Mouse (Mus musculus) CH12.LX (cell line): ENCODE results near the gene Cdh23. TPM values are rescaled to one million over a fixed set of nuclear protein-coding genes. Genes with fewer than 3 reads are reported as not detected.

Source experiments
- DNase-seq: peaks from one replicate; pipeline ENCODE4 v3.0.0-alpha.2; 2013; ENCODE audit errors: extremely low read depth
- H3K27ac ChIP-seq: 2 replicates; pipeline ENCODE4 v1.5.1; 2012; ENCODE audit warnings: low read depth, mild to moderate bottlenecking, control low read depth, moderate library complexity; ENCODE audit not compliant: insufficient read depth
- H3K27me3 ChIP-seq: replicated peaks from 2 replicates; pipeline ENCODE3; 2012; ENCODE audit warnings: inconsistent platforms
- H3K36me3 ChIP-seq, 2 experiments: replicated peaks in 1 of 2; 2 replicates each; pipeline versions ENCODE3 to v1.6.1; 2012; ENCODE audit warnings: inconsistent platforms in 1 of 2, low read length in 1 of 2, mild to moderate bottlenecking in 1 of 2, mixed read lengths in 1 of 2, moderate library complexity in 1 of 2; ENCODE audit not compliant: control insufficient read depth in 1 of 2, insufficient read depth in 1 of 2
- H3K4me1 ChIP-seq, 2 experiments: 2 replicates each; pipeline ENCODE4 v1.6.1; 2012; ENCODE audit warnings: inconsistent platforms in 1 of 2, moderate library complexity in 1 of 2; ENCODE audit not compliant: insufficient read depth in 2 of 2, control insufficient read depth in 1 of 2
- H3K4me2 ChIP-seq: 2 replicates; pipeline ENCODE4 v1.6.1; 2012; ENCODE audit warnings: low read depth, mild to moderate bottlenecking, control low read depth; ENCODE audit not compliant: poor library complexity, insufficient read depth, severe bottlenecking
- H3K4me3 ChIP-seq, 3 experiments: fragments of 150-350 bp in 1 of 3; sonication (generic) in 1 of 3; replicated peaks in 1 of 3; 2 replicates each; pipeline versions ENCODE3 to v1.5.1; 2011 to 2012; ENCODE audit warnings: low read depth in 2 of 3, low read length in 2 of 3, mild to moderate bottlenecking in 2 of 3, moderate library complexity in 2 of 3, control low read depth in 1 of 3, improper control_type of control experiment in 1 of 3, inconsistent platforms in 1 of 3, mixed read lengths in 1 of 3; ENCODE audit not compliant: poor library complexity in 1 of 3
- H3K79me2 ChIP-seq: replicated peaks from 2 replicates; pipeline ENCODE4 v1.6.1; 2012; ENCODE audit warnings: mild to moderate bottlenecking, moderate library complexity; ENCODE audit not compliant: control insufficient read depth, poor library complexity, insufficient read depth, severe bottlenecking; ENCODE audit errors: extremely low read depth
- H3K9ac ChIP-seq: 2 replicates; pipeline ENCODE4 v1.6.1; 2012; ENCODE audit warnings: low read depth, mild to moderate bottlenecking, control low read depth, moderate library complexity; ENCODE audit not compliant: insufficient read depth
- H3K9me3 ChIP-seq: replicated peaks from 2 replicates; pipeline ENCODE3; 2012; ENCODE audit warnings: low read length, inconsistent platforms, mixed read lengths
- BHLHE40 ChIP-seq: IDR thresholded peaks from 2 replicates; pipeline ENCODE4 v1.6.1; 2011; ENCODE audit warnings: mild to moderate bottlenecking, low read depth, low read length, improper control_type of control experiment
- CHD2 ChIP-seq: IDR thresholded peaks from 2 replicates; pipeline ENCODE4 v1.6.1; 2011; ENCODE audit warnings: low read length, improper control_type of control experiment
- CTCF ChIP-seq, 2 experiments: IDR thresholded peaks in 1 of 2; conservative IDR thresholded peaks in 1 of 2; 2 replicates each; pipeline ENCODE4 v1.5.1; 2011 to 2012; ENCODE audit warnings: low read depth in 2 of 2, low read length in 2 of 2, improper control_type of control experiment in 1 of 2, inconsistent platforms in 1 of 2, mild to moderate bottlenecking in 1 of 2, moderate library complexity in 1 of 2
- E2F4 ChIP-seq: IDR thresholded peaks from 2 replicates; pipeline ENCODE4 v1.6.1; 2011; ENCODE audit warnings: low read depth, low read length, improper control_type of control experiment; ENCODE audit not compliant: insufficient replicate concordance
- ELF1 ChIP-seq: IDR thresholded peaks from 2 replicates; pipeline ENCODE4 v1.6.1; 2014; ENCODE audit warnings: low read depth, mild to moderate bottlenecking, inconsistent platforms, low read length, improper control_type of control experiment
- EP300 ChIP-seq: IDR thresholded peaks from 2 replicates; pipeline ENCODE4 v1.6.1; 2011; ENCODE audit warnings: low read length, improper control_type of control experiment
- ETS1 ChIP-seq: conservative IDR thresholded peaks from 2 replicates; pipeline ENCODE4 v1.6.1; 2012; ENCODE audit warnings: low read depth, mild to moderate bottlenecking, inconsistent platforms, low read length, improper control_type of control experiment, moderate library complexity
- HCFC1 ChIP-seq: IDR thresholded peaks from 2 replicates; pipeline ENCODE4 v1.6.1; 2012; ENCODE audit warnings: low read depth, mild to moderate bottlenecking, inconsistent platforms, low read length, improper control_type of control experiment
- IRF4 ChIP-seq: IDR thresholded peaks from 2 replicates; pipeline ENCODE4 v1.6.1; 2014; ENCODE audit warnings: low read depth, mild to moderate bottlenecking, inconsistent platforms, low read length, improper control_type of control experiment
- JUND ChIP-seq: conservative IDR thresholded peaks from 2 replicates; pipeline ENCODE4 v1.6.1; 2011; ENCODE audit warnings: low read depth, low read length, improper control_type of control experiment
- KAT2A ChIP-seq: IDR thresholded peaks from 2 replicates; pipeline ENCODE4 v1.6.1; 2012; ENCODE audit warnings: low read length, improper control_type of control experiment, inconsistent platforms; ENCODE audit not compliant: insufficient replicate concordance
- MAFK ChIP-seq: IDR thresholded peaks from 2 replicates; pipeline ENCODE4 v1.6.1; 2011; ENCODE audit warnings: low read length, improper control_type of control experiment; ENCODE audit not compliant: insufficient replicate concordance
- MAZ ChIP-seq: IDR thresholded peaks from 2 replicates; pipeline ENCODE4 v1.6.1; 2012; ENCODE audit warnings: low read depth, mild to moderate bottlenecking, inconsistent platforms, low read length, improper control_type of control experiment, moderate library complexity
- MEF2A ChIP-seq: IDR thresholded peaks from 2 replicates; pipeline ENCODE4 v1.6.1; 2014; ENCODE audit warnings: low read depth, mild to moderate bottlenecking, inconsistent platforms, low read length, improper control_type of control experiment, borderline replicate concordance
- MXI1 ChIP-seq: IDR thresholded peaks from 2 replicates; pipeline ENCODE4 v1.6.1; 2011; ENCODE audit warnings: mild to moderate bottlenecking, low read depth, low read length, improper control_type of control experiment
- MYC ChIP-seq: IDR thresholded peaks from 2 replicates; pipeline ENCODE4 v1.6.1; 2011; ENCODE audit warnings: low read depth, mild to moderate bottlenecking, improper control_type of control experiment, low read length
- POLR2A ChIP-seq: IDR thresholded peaks from 2 replicates; pipeline ENCODE4 v1.6.1; 2011; ENCODE audit warnings: low read depth, mild to moderate bottlenecking, improper control_type of control experiment, low read length
- POLR2AphosphoS2 ChIP-seq: IDR thresholded peaks from 2 replicates; pipeline ENCODE4 v1.6.1; 2011; ENCODE audit warnings: low read depth, low read length, improper control_type of control experiment
- RAD21 ChIP-seq: IDR thresholded peaks from 2 replicates; pipeline ENCODE4 v1.6.1; 2011; ENCODE audit warnings: low read depth, mild to moderate bottlenecking, low read length, improper control_type of control experiment, moderate library complexity
- TBP ChIP-seq: conservative IDR thresholded peaks from 2 replicates; pipeline ENCODE4 v1.6.1; 2011; ENCODE audit warnings: low read depth, low read length, improper control_type of control experiment
- TCF12 ChIP-seq: IDR thresholded peaks from 2 replicates; pipeline ENCODE4 v1.6.1; 2014; ENCODE audit warnings: low read depth, mild to moderate bottlenecking, inconsistent platforms, low read length, improper control_type of control experiment
- ZC3H11A ChIP-seq: IDR thresholded peaks from 2 replicates; pipeline ENCODE4 v1.6.1; 2012; ENCODE audit warnings: low read depth, mild to moderate bottlenecking, inconsistent platforms, low read length, improper control_type of control experiment
- ZKSCAN1 ChIP-seq: IDR thresholded peaks from 2 replicates; pipeline ENCODE4 v1.6.1; 2012; ENCODE audit warnings: low read depth, inconsistent platforms, low read length, improper control_type of control experiment, borderline replicate concordance
- ZMIZ1 ChIP-seq: IDR thresholded peaks from 2 replicates; pipeline ENCODE4 v1.6.1; 2012; ENCODE audit warnings: low read depth, mild to moderate bottlenecking, inconsistent platforms, low read length, improper control_type of control experiment
- ZNF384 ChIP-seq: IDR thresholded peaks from 2 replicates; pipeline ENCODE4 v1.6.1; 2012; ENCODE audit warnings: low read depth, low read length, improper control_type of control experiment, inconsistent platforms
- dilution Hi-C: fragments of 300-500 bp; cut with MboI; formaldehyde crosslinking; loops from 2 replicates; pipeline ENCODE4 v1.14.3; 2020; ENCODE audit warnings: low sequenced_read_pairs; ENCODE audit not compliant: extremely low pct_unique_long_range_greater_than_20kb, extremely low pct_ligation_motif_present
- in situ Hi-C: fragments of 300-500 bp; cut with MboI; formaldehyde crosslinking; loops from 3 replicates; pipeline ENCODE4 v1.14.3; 2019; ENCODE audit warnings: low sequenced_read_pairs, low pct_ligation_motif_present, low pct_unique_long_range_greater_than_20kb, mixed read lengths
- polyA plus RNA-seq: library from polyadenylated mRNA; unstranded; fragments of >175 nt; gene quantifications from 2 replicates; pipeline ENCODE4 v1.2.1, GENCODE M21; 2012; ENCODE audit warnings: low read depth; ENCODE audit not compliant: insufficient read length
- total RNA-seq, 2 experiments: library from RNA; depleted of rRNA; stranded (reverse); fragments of 300-350 nt in 1 of 2; fragments of >200 nt in 1 of 2; gene quantifications; 2 replicates each; pipeline ENCODE4 v1.2.3; 2012 to 2014

Cdh23 gene
- total and polyA plus RNA-seq, 3 experiments: 0.20 to 0.73 (median 0.30) TPM

GRCm38 (mm10) chr10:60361615-60362309 lies 334.5 kb downstream of the Cdh23 start:
- no peak for DNase-seq
- Histone ChIP-seq H3K36me3 (peaks cover 13 to 19% of the 10 kb centered on the region in 2 experiments), H3K79me2 (no peaks in the 10 kb centered on the region), H3K27ac (no peak overlapping the region), H3K9ac (no peak overlapping the region), H3K4me1 (peaks cover 2 to 3% of the 10 kb centered on the region in 2 experiments), H3K9me3 (no peaks in the 10 kb centered on the region), H3K4me2 (no peak overlapping the region), H3K27me3 (no peaks in the 10 kb centered on the region), H3K4me3 (no peak overlapping the region)
- TF ChIP-seq MEF2A: no peak
- no peak for TF ChIP-seq IRF4
- TF ChIP-seq TCF12: no peak
- no peak for TF ChIP-seq JUND
- no peak for TF ChIP-seq BHLHE40
- TF ChIP-seq ELF1: no peak
- TF ChIP-seq EP300: no peak
- no peak for TF ChIP-seq ZMIZ1
- no peak for TF ChIP-seq ZNF384
- no peak for TF ChIP-seq MAZ
- dilution Hi-C loops (no loop called here), in situ Hi-C loops (no loop called here)

GRCm38 (mm10) chr10:60358776-60359175 lies 337.5 kb downstream of the Cdh23 start:
- dilution Hi-C loops: no loop called here
- DNase-seq: no peak

More at GRCm38 (mm10) chr10:60358776-60359175, 337.5 kb downstream of the Cdh23 start:
- Histone ChIP-seq H3K9ac (no peak overlapping the region), H3K4me1 (no peaks in the 10 kb centered on the region), H3K36me3 (peaks cover 10 to 15% of the 10 kb centered on the region in 2 experiments), H3K27me3 (no peaks in the 10 kb centered on the region), H3K9me3 (no peaks in the 10 kb centered on the region), H3K27ac (no peak overlapping the region), H3K4me3 (no peak overlapping the region), H3K4me2 (no peak overlapping the region), H3K79me2 (no peaks in the 10 kb centered on the region)
- TF ChIP-seq POLR2AphosphoS2 (no peak), BHLHE40 (no peak), CTCF (conservative IDR thresholded peaks at IDR 0.05 in 1 of 2, IDR thresholded peaks at IDR 0.05 in 1 of 2; ENCODE audit: low read depth in 2 of 2, low read length in 2 of 2) (no peak), ZKSCAN1 (no peak), KAT2A (no peak), ETS1 (no peak), ZNF384 (no peak), E2F4 (no peak), ZC3H11A (no peak), ZMIZ1 (no peak), MYC (no peak), MAFK (no peak), TBP (no peak), HCFC1 (no peak), TCF12 (no peak), CHD2 (no peak), RAD21 (no peak), MEF2A (no peak), MXI1 (no peak), POLR2A (no peak)
- in situ Hi-C loops: no loop called here
